Mouse (Mus musculus) testis, adult 2 months (tissue): Measurements from ENCODE around the gene Nans. TPM values are rescaled to one million over a fixed set of nuclear protein-coding genes. Genes with fewer than 3 reads are reported as not detected.

Source experiments
- H3K27ac ChIP-seq: fragments of 200-500 bp; 2 replicates; pipeline ENCODE4 v1.5.1; 2012; ENCODE audit warnings: low read depth, low read length; ENCODE audit not compliant: control insufficient read depth, insufficient read depth
- H3K27me3 ChIP-seq: fragments of 200-500 bp; 2 replicates; pipeline ENCODE4 v1.6.1; 2012; ENCODE audit warnings: mild to moderate bottlenecking, low read length, moderate library complexity; ENCODE audit not compliant: control insufficient read depth, insufficient read depth
- H3K36me3 ChIP-seq: fragments of 200-500 bp; 2 replicates; pipeline ENCODE4 v1.6.1; 2012; ENCODE audit warnings: mild to moderate bottlenecking, low read length; ENCODE audit not compliant: control insufficient read depth, insufficient read depth
- H3K4me1 ChIP-seq: fragments of 200-500 bp; 2 replicates; pipeline ENCODE4 v1.6.1; 2012; ENCODE audit warnings: low read length; ENCODE audit not compliant: control insufficient read depth, insufficient read depth
- H3K4me3 ChIP-seq: fragments of 200-500 bp; 2 replicates; pipeline ENCODE4 v1.5.1; 2012; ENCODE audit warnings: low read depth, mild to moderate bottlenecking, low read length, moderate library complexity, mixed read lengths; ENCODE audit not compliant: control insufficient read depth
- CTCF ChIP-seq: fragments of 200-500 bp; IDR thresholded peaks from 2 replicates; pipeline ENCODE4 v1.5.1; 2012; ENCODE audit warnings: low read depth, mild to moderate bottlenecking, inconsistent platforms, low read length, moderate library complexity; ENCODE audit not compliant: control insufficient read depth, insufficient read depth, insufficient replicate concordance
- POLR2A ChIP-seq: fragments of 200-500 bp; IDR thresholded peaks from 2 replicates; pipeline ENCODE4 v1.6.1; 2012; ENCODE audit warnings: low read depth, mild to moderate bottlenecking, inconsistent platforms, low read length, moderate library complexity; ENCODE audit not compliant: control insufficient read depth
- polyA plus RNA-seq: library from polyadenylated mRNA; depleted of rRNA; stranded (reverse); fragments of >200 nt; gene quantifications from 2 replicates; pipeline ENCODE4 v1.2.3, GENCODE M21; 2012

Gene Nans
- polyA plus RNA-seq, 1 experiment = 9.5 TPM

- no peaks in the 10 kb centered on the region for H3K36me3 ChIP-seq
- H3K4me1 ChIP-seq = peaks cover 7% of the 10 kb centered on the region
- no peak overlapping the region for H3K27ac ChIP-seq
- TF ChIP-seq POLR2A (no peak), CTCF (no peak)
- H3K4me3 ChIP-seq = no peak overlapping the region
- H3K27me3 ChIP-seq = no peaks in the 10 kb centered on the region
These were observed 14.8 kb downstream of the Nans start for GRCm38 (mm10) chr4:46503881-46504280.

- no peak overlapping the region for H3K27ac ChIP-seq
- H3K27me3 ChIP-seq = no peaks in the 10 kb centered on the region
- TF ChIP-seq CTCF = no peak
- TF ChIP-seq POLR2A = no peak
- H3K36me3 ChIP-seq = no peaks in the 10 kb centered on the region
- peaks cover 7% of the 10 kb centered on the region for H3K4me1 ChIP-seq
- H3K4me3 ChIP-seq = no peak overlapping the region
These were observed 16.5 kb downstream of the Nans start for GRCm38 (mm10) chr4:46505361-46506057.

DNA sequence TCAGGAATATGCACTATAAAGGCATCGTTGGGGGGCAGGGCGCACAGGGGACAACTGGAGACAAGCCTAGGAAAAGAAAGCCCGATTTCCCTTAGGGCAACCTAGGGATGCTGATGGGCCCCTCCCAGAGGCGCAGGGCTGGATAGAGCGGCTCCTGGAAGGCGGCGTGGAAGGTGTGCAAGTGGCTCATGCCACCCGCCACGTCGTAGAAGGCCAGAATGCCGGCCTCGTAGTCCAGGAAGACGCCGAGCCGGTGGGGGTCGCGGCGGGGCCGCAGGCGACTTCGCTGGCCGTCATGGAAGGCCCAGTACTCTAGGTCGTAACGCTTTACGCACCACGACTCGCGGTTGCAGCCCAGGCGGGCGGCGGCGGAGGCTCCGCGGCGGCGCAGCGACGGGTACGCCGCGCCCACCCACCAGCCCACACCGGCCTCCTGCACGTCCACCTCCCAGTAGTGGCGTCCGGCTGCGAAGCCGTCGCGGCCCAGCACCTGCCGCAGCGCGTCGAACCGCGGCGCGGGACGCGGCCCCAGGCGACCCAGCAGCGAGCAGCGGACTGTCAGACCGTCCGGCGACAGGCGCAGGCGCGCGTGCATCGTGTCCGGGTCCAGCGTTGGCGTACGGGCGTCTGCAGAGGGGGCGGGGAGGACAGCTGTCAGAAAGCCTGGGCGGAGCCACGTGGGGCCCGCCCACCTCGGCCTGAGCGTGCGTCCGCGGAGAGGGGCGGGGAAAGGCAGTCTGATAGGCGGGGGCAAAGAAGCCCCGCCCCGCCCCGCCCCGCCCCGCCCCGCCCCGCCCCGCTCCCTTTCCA, 18.0 kb downstream of the Nans start:
- Histone ChIP-seq H3K36me3 (no peaks in the 10 kb centered on the region), H3K27ac (no peak overlapping the region)

GRCm38 (mm10) chr4:46507736-46508460, 18.9 kb downstream of the Nans start:
- Histone ChIP-seq H3K27ac (no peak overlapping the region), H3K4me3 (peak overlapping the region; percentile 43), H3K4me1 (peaks cover 7% of the 10 kb centered on the region), H3K36me3 (no peaks in the 10 kb centered on the region), H3K27me3 (no peaks in the 10 kb centered on the region)
- TF ChIP-seq CTCF (peak; percentile 79; the same call in 1 of the 2 replicates), POLR2A (no peak)

More for the DNA sequence above, 18.0 kb downstream of the Nans start:
- peak; percentile 57; the same call in 1 of the 2 replicates for TF ChIP-seq POLR2A
- TF ChIP-seq CTCF = no peak
- Histone ChIP-seq H3K4me1 (peaks cover 7% of the 10 kb centered on the region), H3K27me3 (no peaks in the 10 kb centered on the region), H3K4me3 (peak overlapping the region; percentile 89)

DNA sequence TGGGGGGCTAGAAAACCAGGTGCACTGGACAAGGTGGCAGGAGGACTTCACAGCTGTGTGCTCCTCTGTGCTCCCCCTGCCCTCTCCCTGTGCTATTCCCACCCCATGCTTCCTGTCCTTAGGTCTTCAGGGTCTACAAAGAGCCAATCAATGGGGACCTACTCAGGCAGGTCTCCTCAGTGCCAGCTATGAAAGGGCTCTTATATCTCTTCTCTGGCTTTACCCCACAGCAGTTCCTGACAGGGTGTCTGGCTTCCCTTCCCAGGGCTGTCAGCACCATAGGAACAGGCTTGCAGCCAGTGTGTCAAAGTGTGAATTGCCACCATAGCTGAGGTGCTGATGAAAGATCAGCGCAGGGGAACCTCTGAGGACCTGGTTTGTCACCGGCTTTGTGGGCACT, 31.4 kb downstream of the Nans start:
- TF ChIP-seq CTCF = no peak
- TF ChIP-seq POLR2A = no peak
- no peaks in the 10 kb centered on the region for H3K27me3 ChIP-seq
- no peak overlapping the region for H3K4me3 ChIP-seq
- no peaks in the 10 kb centered on the region for H3K36me3 ChIP-seq
- H3K27ac ChIP-seq = no peak overlapping the region
- no peaks in the 10 kb centered on the region for H3K4me1 ChIP-seq

DNA sequence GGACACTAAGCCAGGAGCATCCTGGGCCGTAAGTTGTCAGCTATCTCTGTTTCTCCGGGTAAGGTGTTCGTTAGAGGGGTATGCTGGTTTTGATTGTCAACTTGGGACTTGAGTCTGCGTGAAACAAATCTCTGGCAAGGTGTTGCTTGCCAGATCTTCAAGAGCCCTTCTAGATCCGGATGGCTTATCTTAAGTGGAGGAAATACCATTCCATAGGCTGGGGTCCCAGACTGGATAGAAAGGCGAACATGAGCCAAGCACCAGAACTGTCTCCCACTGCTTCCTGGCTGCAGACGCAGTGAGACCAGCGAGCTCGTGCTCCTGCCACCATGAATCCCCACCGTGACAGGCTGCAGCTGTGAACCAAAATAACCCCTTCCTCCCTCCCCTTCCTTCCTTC, 32.4 kb downstream of the Nans start:
- TF ChIP-seq POLR2A = no peak
- TF ChIP-seq CTCF = no peak
- Histone ChIP-seq H3K27me3 (no peaks in the 10 kb centered on the region), H3K36me3 (no peaks in the 10 kb centered on the region), H3K4me3 (no peak overlapping the region), H3K27ac (no peak overlapping the region), H3K4me1 (no peaks in the 10 kb centered on the region)

DNA sequence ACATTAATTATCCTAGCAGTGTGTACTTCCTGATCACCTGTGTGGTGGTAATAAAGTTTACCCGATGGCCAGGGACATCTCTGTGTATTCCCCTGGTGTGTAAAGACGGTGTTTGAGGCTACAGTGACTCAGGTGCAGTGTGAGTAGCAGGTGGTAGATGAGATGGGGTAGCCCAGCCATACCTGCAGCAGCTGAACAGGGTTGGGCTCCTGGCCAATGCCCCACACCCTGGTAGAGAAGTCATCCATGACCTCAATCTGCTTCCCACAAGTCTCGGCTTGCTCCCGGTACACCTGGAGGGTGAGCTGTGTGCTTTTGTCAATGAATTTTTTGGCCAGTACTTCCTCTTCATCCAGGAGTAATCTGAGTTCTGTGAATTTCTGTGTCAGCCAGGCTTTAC, 34.3 kb downstream of the Nans start:
- TF ChIP-seq CTCF (no peak), POLR2A (no peak)
- Histone ChIP-seq H3K4me3 (no peak overlapping the region), H3K36me3 (no peaks in the 10 kb centered on the region), H3K4me1 (peaks cover 6% of the 10 kb centered on the region), H3K27ac (no peak overlapping the region), H3K27me3 (no peaks in the 10 kb centered on the region)
